In the genomic region with DNA sequence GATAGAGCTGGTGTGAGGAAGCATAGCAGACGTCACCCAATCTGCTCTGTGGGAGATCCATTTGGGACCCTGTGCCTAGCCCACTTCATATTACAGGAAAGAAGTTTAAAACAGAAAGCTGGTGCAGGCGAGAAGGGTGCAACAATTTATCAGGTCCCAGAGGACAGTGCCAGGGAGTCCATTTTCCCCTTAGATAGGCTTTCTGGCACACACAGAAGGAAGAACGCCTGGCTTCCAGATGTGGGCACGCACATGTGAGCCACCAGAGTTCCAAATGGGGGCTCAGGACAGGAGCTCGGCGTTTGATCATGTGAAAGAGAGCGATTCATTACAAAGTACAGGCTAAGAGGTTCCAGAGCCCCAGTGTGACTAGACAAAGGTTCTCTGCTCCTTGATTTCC, we compare ENCODE assay signal across 20 mouse cellular contexts.
"Had no signal": no experiment of that assay in that cellular context is flagged by ENCODE, and none has a peak within 500 bp of the region (broad histone marks: within the 10 kb centered on the region; RNA-seq: fewer than 3 reads in every experiment).

No protein-coding gene starts in this region.

- H3K9ac ChIP-seq: limb, embryonic 12.5 days; limb, embryonic 15.5 days; liver, embryonic 14.5 days; liver, postnatal 0 days; lung, embryonic 14.5 days; midbrain, embryonic 13.5 days; neural tube, embryonic 12.5 days; stomach, embryonic 15.5 days had no signal

- H3K27ac ChIP-seq: kidney, postnatal 0 days; layer of hippocampus, adult 2 months; limb, embryonic 12.5 days; limb, embryonic 15.5 days; liver, embryonic 14.5 days; macrophage; midbrain, embryonic 13.5 days; neural tube, embryonic 12.5 days; stomach, embryonic 15.5 days had no signal

- DNase-seq: kidney, adult 2 months; kidney, postnatal 25 days; layer of hippocampus, adult 9-11 months; liver, postnatal 0 days; lung, embryonic 14.5 days; retina, postnatal 1 day; right cerebral cortex, postnatal 25 days; spleen, adult 18-20 months; thymus, postnatal 25 days had no signal

- H3K36me3 ChIP-seq: limb, embryonic 12.5 days; limb, embryonic 15.5 days; midbrain, embryonic 13.5 days; neural tube, embryonic 12.5 days; stomach, embryonic 15.5 days had no signal

- H3K4me3 ChIP-seq: layer of hippocampus, adult 2 months; limb, embryonic 12.5 days; limb, embryonic 15.5 days; midbrain, embryonic 13.5 days; neural tube, embryonic 12.5 days; stomach, embryonic 15.5 days had no signal

- H3K4me2 ChIP-seq: limb, embryonic 12.5 days; limb, embryonic 15.5 days; liver, embryonic 11.5 days; lung, embryonic 14.5 days; midbrain, embryonic 13.5 days; neural tube, embryonic 12.5 days; stomach, embryonic 15.5 days had no signal

- ATAC-seq: liver, postnatal 0 days; lung, postnatal 0 days; midbrain, embryonic 13.5 days had no signal

- H3K27me3 ChIP-seq: limb, embryonic 15.5 days; stomach, embryonic 15.5 days had no signal

- H3K4me1 ChIP-seq: midbrain, embryonic 13.5 days; neural tube, embryonic 12.5 days; stomach, embryonic 15.5 days had no signal

- H3K9me3 ChIP-seq: limb, embryonic 12.5 days; limb, embryonic 15.5 days; midbrain, embryonic 13.5 days; neural tube, embryonic 12.5 days; stomach, embryonic 15.5 days had no signal
